Mouse (Mus musculus): ENCODE data around the gene Snap25.

Gene Snap25

GRCm38 (mm10) chr2:136807992-136808726, 94.9 kb downstream of the Snap25 start:
- peak; percentile 4 to 7 for DNase-seq (ENCODE audit: low spot score in 2 of 2)

- no peak for DNase-seq (ENCODE audit: low spot score in 2 of 2)
Observed at GRCm38 (mm10) chr2:136811331-136811730, 98.1 kb downstream of the Snap25 start.

GRCm38 (mm10) chr2:136816717-136817400, 103.6 kb downstream of the Snap25 start:
- DNase-seq (ENCODE audit: low spot score in 2 of 2): no peak

GRCm38 (mm10) chr2:136823751-136824716, 110.8 kb downstream of the Snap25 start:
- no peak for DNase-seq (ENCODE audit: low spot score in 2 of 2)

- no peak for DNase-seq (ENCODE audit: low spot score in 2 of 2)
Observed at GRCm38 (mm10) chr2:136827612-136828011, 114.4 kb downstream of the Snap25 start.

All from heart, adult 9 months (tissue).